Mouse (Mus musculus): ENCODE measurements around the gene Plpp7.

GRCm38 (mm10) chr2:32057360-32057759, 38.0 kb upstream of the Plpp7 start:
- TF ChIP-seq CTCF (IDR thresholded peaks at IDR 0.05; ENCODE audit: control insufficient read depth, insufficient read depth, low read length), result no peak
- TF ChIP-seq POLR2A (IDR thresholded peaks at IDR 0.05; ENCODE audit: borderline replicate concordance, control insufficient read depth, low read depth, low read length), result no peak

Measured in bone marrow, adult 2 months (tissue).